Mouse (Mus musculus) central nervous system, embryonic 11.5 days (tissue): Measurements from ENCODE around the gene Spata9. TPM values are rescaled to one million over a fixed set of nuclear protein-coding genes. Genes with fewer than 3 reads are reported as not detected.

ENCODE experiments used
- polyA plus RNA-seq: library from polyadenylated mRNA; depleted of rRNA; stranded (reverse); fragments of >200 nt; gene quantifications from 2 replicates; pipeline ENCODE4 v1.2.3, GENCODE M21; 2012; rRNA removed

Spata9 gene
- 0.07 and 0.27 TPM in 2 replicates for polyA plus RNA-seq

DNA sequence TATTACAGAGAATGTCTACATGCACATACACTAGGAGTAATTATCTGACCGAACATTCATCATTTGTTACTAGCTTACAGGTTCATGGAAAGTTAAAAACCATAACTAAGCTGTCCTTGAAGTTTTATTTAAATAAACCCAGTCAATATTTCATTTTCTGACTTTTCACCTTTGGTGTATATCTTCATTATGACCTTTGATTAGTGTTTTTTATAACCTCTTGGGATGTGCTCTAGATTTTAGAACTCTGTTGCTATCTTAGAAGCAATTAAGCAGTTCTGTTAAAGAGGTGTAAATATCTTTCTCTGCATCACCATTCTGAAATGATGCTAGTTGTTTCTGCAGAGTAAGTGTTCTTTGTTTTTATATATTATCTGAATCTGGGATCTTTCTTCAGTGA is at the start of gene Spata9:
Gene Spata9 (plus strand): TSS at position 301 of the 400 bp plus-strand sequence.

DNA sequence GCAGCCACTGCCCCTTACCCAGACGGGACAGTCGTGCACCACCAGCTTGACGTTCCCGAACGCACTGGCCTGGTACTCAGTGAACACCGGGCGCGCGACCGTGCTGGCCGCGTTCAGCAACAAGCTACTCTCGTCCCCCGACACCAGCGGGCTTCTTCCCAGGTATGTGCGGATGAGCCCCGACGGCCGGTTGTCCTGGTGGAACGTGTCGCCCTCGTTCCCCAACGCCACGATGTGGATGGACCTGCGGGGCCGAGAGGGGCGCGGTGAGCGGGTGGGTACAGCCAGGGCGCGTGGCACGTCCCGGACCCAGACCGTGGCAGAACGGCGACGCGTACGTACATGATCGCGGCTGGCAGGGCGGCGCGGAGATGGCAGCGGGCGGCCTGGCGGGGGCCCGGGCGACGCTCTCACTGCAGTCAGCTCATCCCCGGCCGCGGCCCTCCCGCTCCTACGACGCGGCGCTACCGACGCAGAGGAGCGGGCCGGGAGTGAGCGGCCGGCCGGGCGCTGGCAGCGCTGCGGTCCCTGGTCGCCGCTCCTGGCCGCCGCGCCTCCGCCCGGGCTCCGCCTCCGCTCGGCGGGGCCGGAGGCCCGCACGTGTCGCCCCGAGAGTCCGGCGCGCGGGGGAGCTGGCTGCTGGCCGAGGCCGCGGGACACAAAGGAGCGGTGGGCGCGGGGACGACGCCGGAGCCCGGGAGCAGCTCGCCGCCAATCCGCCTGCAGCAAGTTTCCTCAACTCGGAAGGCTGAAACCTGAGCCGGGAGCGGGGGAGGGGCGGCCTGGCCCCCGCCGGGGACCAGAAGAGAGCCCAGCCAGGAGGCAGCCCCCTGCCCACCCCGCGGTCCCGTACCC is 23.5 kb upstream of the Spata9 start, which contains the start of gene Rhobtb3:
Gene Rhobtb3 (minus strand): TSS at position 737 of the 855 bp plus-strand sequence.

GRCm38 (mm10) chr13:76017974-76018843 is 51.3 kb downstream of the Spata9 start, which contains the start of gene Rfesd:
Rfesd (minus strand) TSS chr13:76018719.

Other genes with a start within 250 kb of the Spata9 start
- 14.3 and 27.7 TPM in 2 replicates for gene Glrx, start 127.3 kb upstream of the Spata9 start, polyA plus RNA-seq
- gene Rhobtb3, start 23.2 kb upstream of the Spata9 start, polyA plus RNA-seq = 29.4 and 43.7 TPM in 2 replicates
- gene Rfesd, start 51.6 kb downstream of the Spata9 start, polyA plus RNA-seq = 16.1 and 18.3 TPM in 2 replicates
- gene Gpr150, start 89.8 kb downstream of the Spata9 start, polyA plus RNA-seq = 0.29 and 0.32 TPM in 2 replicates
- gene Arsk, start 131.5 kb downstream of the Spata9 start, polyA plus RNA-seq = 2.5 and 6.0 TPM in 2 replicates
- 13.2 and 16.8 TPM in 2 replicates for gene Ttc37, start 131.6 kb downstream of the Spata9 start, polyA plus RNA-seq